Mouse (Mus musculus) C2C12 (cell line): ENCODE results near the gene Znrd1as. TPM values are rescaled to one million over a fixed set of nuclear protein-coding genes. Genes with fewer than 3 reads are reported as not detected.

Source experiments
- H3K27me3 ChIP-seq: one replicate; pipeline ENCODE4 v1.6.1; 2011; ENCODE audit not compliant: control insufficient read depth, insufficient read depth, insufficient read length
- H3K36me3 ChIP-seq: one replicate; pipeline ENCODE4 v1.6.1; 2011; ENCODE audit not compliant: control insufficient read depth, insufficient read depth
- H3K4me3 ChIP-seq: one replicate; pipeline ENCODE4 v1.5.1; 2011; ENCODE audit warnings: mild to moderate bottlenecking, control low read depth; ENCODE audit not compliant: poor library complexity, insufficient read depth, severe bottlenecking
- H3K79me2 ChIP-seq: one replicate; pipeline ENCODE4 v1.6.1; 2011; ENCODE audit not compliant: control insufficient read depth, insufficient read depth
- H3K79me3 ChIP-seq: one replicate; pipeline ENCODE4 v1.6.1; 2011; ENCODE audit warnings: low read depth, control low read depth
- H3ac ChIP-seq: one replicate; pipeline ENCODE3; 2011; ENCODE audit warnings: low read depth; ENCODE audit not compliant: control insufficient read depth, insufficient read length
- CEBPB ChIP-seq: IDR thresholded peaks from one replicate; pipeline ENCODE4 v1.6.1; 2011; ENCODE audit warnings: low read depth, mild to moderate bottlenecking, control low read depth, moderate library complexity
- CTCF ChIP-seq: IDR thresholded peaks from one replicate; pipeline ENCODE4 v1.5.1; 2011; ENCODE audit not compliant: control insufficient read depth, insufficient read depth, insufficient read length
- FOSL1 ChIP-seq: IDR thresholded peaks from one replicate; pipeline ENCODE4 v1.8.0; 2011; ENCODE audit warnings: mild to moderate bottlenecking, low read length; ENCODE audit not compliant: poor library complexity, insufficient read depth, severe bottlenecking
- MAX ChIP-seq: IDR thresholded peaks from one replicate; pipeline ENCODE4 v1.6.1; 2011; ENCODE audit warnings: mild to moderate bottlenecking, control low read depth
- MYOD1 ChIP-seq: IDR thresholded peaks from one replicate; pipeline ENCODE4 v1.6.1; 2011; ENCODE audit warnings: low read depth; ENCODE audit not compliant: control insufficient read depth, insufficient read length
- MYOG ChIP-seq: IDR thresholded peaks from one replicate; pipeline ENCODE4 v1.6.1; 2011; ENCODE audit not compliant: control insufficient read depth, insufficient read length; ENCODE audit errors: extremely low read depth
- USF1 ChIP-seq: IDR thresholded peaks from one replicate; pipeline ENCODE4 v1.6.1; 2011; ENCODE audit warnings: low read depth, mild to moderate bottlenecking, control low read depth, moderate library complexity
- polyA plus RNA-seq: library from polyadenylated mRNA; unstranded; fragments of >200 nt; fragmentation: generic; extraction: Trizol; gene quantifications from one replicate; pipeline ENCODE4 v1.2.1, GENCODE M21; 2012; ENCODE audit warnings: missing spikeins

Znrd1as gene
- polyA plus RNA-seq, 1 experiment = 3.2 TPM

GRCm38 (mm10) chr17:36995448-36995847 lies 37.1 kb downstream of the Znrd1as start:
- Histone ChIP-seq H3K4me3 (no peak overlapping the region), H3K27me3 (no peaks in the 10 kb centered on the region), H3K36me3 (no peaks in the 10 kb centered on the region), H3ac (no peak overlapping the region), H3K79me3 (no peaks in the 10 kb centered on the region), H3K79me2 (no peaks in the 10 kb centered on the region)
- TF ChIP-seq CEBPB (no peak), FOSL1 (no peak), CTCF (no peak), MYOG (no peak), USF1 (no peak), MYOD1 (no peak), MAX (no peak)

GRCm38 (mm10) chr17:36997033-36997735 lies 38.8 kb downstream of the Znrd1as start:
- Histone ChIP-seq H3ac (no peak overlapping the region), H3K79me3 (no peaks in the 10 kb centered on the region), H3K36me3 (no peaks in the 10 kb centered on the region), H3K4me3 (no peak overlapping the region), H3K79me2 (no peaks in the 10 kb centered on the region), H3K27me3 (no peaks in the 10 kb centered on the region)
- TF ChIP-seq CTCF = peak; percentile 62
- no peak for TF ChIP-seq CEBPB

GRCm38 (mm10) chr17:36998477-36998876 lies 40.1 kb downstream of the Znrd1as start:
- TF ChIP-seq MYOG = no peak
- TF ChIP-seq FOSL1 = no peak
- no peak for TF ChIP-seq CTCF
- no peak for TF ChIP-seq MYOD1
- TF ChIP-seq CEBPB = no peak
- TF ChIP-seq MAX = no peak
- no peak for TF ChIP-seq USF1
- Histone ChIP-seq H3K4me3 (no peak overlapping the region), H3K79me2 (peaks cover 7% of the 10 kb centered on the region), H3K36me3 (no peaks in the 10 kb centered on the region), H3ac (no peak overlapping the region), H3K27me3 (no peaks in the 10 kb centered on the region), H3K79me3 (no peaks in the 10 kb centered on the region)

GRCm38 (mm10) chr17:37000863-37001262 lies 42.5 kb downstream of the Znrd1as start, which contains the start of gene Zfp57:
TSS of gene Zfp57 (plus strand) at chr17:37001163.
- peaks cover 9% of the 10 kb centered on the region for H3K79me2 ChIP-seq
- TF ChIP-seq CTCF (no peak), MAX (no peak), MYOD1 (no peak), USF1 (no peak), FOSL1 (no peak), CEBPB (no peak), MYOG (no peak)
- no peaks in the 10 kb centered on the region for H3K27me3 ChIP-seq
- H3K79me3 ChIP-seq = no peaks in the 10 kb centered on the region
- H3ac ChIP-seq = no peak within 1 kb of the TSS
- H3K4me3 ChIP-seq = peak within 1 kb of the TSS; percentile 42
- H3K36me3 ChIP-seq = peaks cover 5% of the 10 kb centered on the region

GRCm38 (mm10) chr17:37002364-37003330 lies 44.3 kb downstream of the Znrd1as start:
- Histone ChIP-seq H3ac (peak overlapping the region; percentile 66), H3K27me3 (no peaks in the 10 kb centered on the region), H3K36me3 (peaks cover 15% of the 10 kb centered on the region), H3K79me2 (peaks cover 9% of the 10 kb centered on the region), H3K4me3 (peak overlapping the region; percentile 42), H3K79me3 (no peaks in the 10 kb centered on the region)
- TF ChIP-seq FOSL1 (no peak), CEBPB (no peak), MAX (peak; percentile 52), MYOD1 (no peak), MYOG (no peak), USF1 (no peak), CTCF (no peak)
